Comparison of ENCODE assay signal across 9 mouse cellular contexts in the genomic region with DNA sequence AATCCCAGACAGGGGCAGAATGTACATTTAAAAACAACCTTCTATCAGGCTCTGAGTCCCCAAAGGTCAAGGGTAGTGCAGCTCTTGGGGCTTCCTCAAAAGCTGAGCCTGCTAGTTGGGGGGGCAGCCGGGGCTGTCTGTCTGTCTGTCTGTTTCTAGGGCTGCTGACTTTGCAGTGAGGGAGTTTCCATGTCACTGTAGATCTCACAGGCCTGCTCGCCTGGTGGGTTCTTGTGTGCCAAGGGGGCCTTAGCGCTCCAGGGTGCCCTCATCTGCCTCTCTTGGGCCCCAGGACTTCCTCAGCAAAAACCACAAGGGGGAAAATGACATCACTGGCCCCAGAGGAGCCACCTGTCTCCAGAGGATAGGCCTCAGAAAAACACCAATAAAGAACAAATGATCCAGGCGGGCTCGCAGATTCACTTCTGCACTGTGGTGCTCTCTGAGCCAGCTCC. TPM values are rescaled to one million over a fixed set of nuclear protein-coding genes. Genes with fewer than 3 reads are reported as not detected.
DNase-seq lines count a peak whose midpoint lies in the region; ATAC-seq lines count a peak whose summit lies in the region.
"Had no signal": no experiment of that assay in that cellular context is flagged by ENCODE, and none has a peak within 500 bp of the region (broad histone marks: within the 10 kb centered on the region; RNA-seq: fewer than 3 reads in every experiment).

No protein-coding gene starts in this region.

- peaks cover 62% of the 10 kb centered on the region for H3K4me1 ChIP-seq in hindbrain, embryonic 13.5 days (replicated peaks)
- peaks cover 19% of the 10 kb centered on the region for H3K4me1 ChIP-seq in hindbrain, embryonic 16.5 days (ENCODE audit: control insufficient read depth, insufficient read depth, low read depth, low read length)
- H3K4me1 ChIP-seq in kidney, embryonic 15.5 days = no peaks in the 10 kb centered on the region
- H3K4me1 ChIP-seq: lung, embryonic 15.5 days had no signal

- WGBS in hindbrain, embryonic 13.5 days = 89% methylated on average over 5 of the region's 5 CpGs
- 83% methylated on average over 5 of the region's 5 CpGs for WGBS in hindbrain, embryonic 16.5 days
- 79% methylated on average over 5 of the region's 5 CpGs for WGBS in kidney, embryonic 15.5 days

- DNase-seq in CD8-positive naive resting alpha-beta T cell, adult 2 months (ENCODE audit: low read depth in 2 of 2, low spot score in 2 of 2) = peak; percentile 27 to 42
- DNase-seq in spleen, postnatal 4 days (ENCODE audit: low spot score in 2 of 2) = peak; percentile 64 to 77
- no peak for DNase-seq in heart, adult 11 months
- no peak for DNase-seq in heart, adult 9 months (ENCODE audit: low spot score in 2 of 2)

- no peak overlapping the region for H3K4me3 ChIP-seq in hindbrain, embryonic 13.5 days
- no peak overlapping the region for H3K4me3 ChIP-seq in hindbrain, embryonic 16.5 days (ENCODE audit: low read length)
- H3K4me3 ChIP-seq in kidney, embryonic 15.5 days (replicated peaks) = no peak overlapping the region
- H3K4me3 ChIP-seq: lung, embryonic 15.5 days had no signal

- H3K9ac ChIP-seq in hindbrain, embryonic 13.5 days = peak overlapping the region; percentile 29; the same call in 1 of the 2 replicates
- no peak overlapping the region for H3K9ac ChIP-seq in hindbrain, embryonic 16.5 days (ENCODE audit: low read depth, low read length)
- H3K9ac ChIP-seq in kidney, embryonic 15.5 days = no peak overlapping the region
- H3K9ac ChIP-seq: lung, embryonic 15.5 days had no signal

- H3K36me3 ChIP-seq in hindbrain, embryonic 13.5 days = peaks cover 71% of the 10 kb centered on the region
- H3K36me3 ChIP-seq in hindbrain, embryonic 16.5 days (ENCODE audit: control insufficient read depth, insufficient read depth, low read length) = peaks cover 25% of the 10 kb centered on the region
- peaks cover 73% of the 10 kb centered on the region for H3K36me3 ChIP-seq in kidney, embryonic 15.5 days

- H3K4me2 ChIP-seq in hindbrain, embryonic 13.5 days = no peak overlapping the region
- no peak overlapping the region for H3K4me2 ChIP-seq in hindbrain, embryonic 16.5 days (ENCODE audit: low read length)
- H3K4me2 ChIP-seq in kidney, embryonic 15.5 days = no peak overlapping the region
- H3K4me2 ChIP-seq: lung, embryonic 15.5 days had no signal

- H3K9me3 ChIP-seq in hindbrain, embryonic 13.5 days = no peaks in the 10 kb centered on the region
- no peaks in the 10 kb centered on the region for H3K9me3 ChIP-seq in hindbrain, embryonic 16.5 days (ENCODE audit: control insufficient read depth, low read length)
- no peaks in the 10 kb centered on the region for H3K9me3 ChIP-seq in kidney, embryonic 15.5 days (replicated peaks)
- H3K9me3 ChIP-seq: lung, embryonic 15.5 days had no signal

- no peak overlapping the region; the same call in 1 of the 2 replicates for H3K27ac ChIP-seq in hindbrain, embryonic 13.5 days
- no peak overlapping the region; the same call in 1 of the 2 replicates for H3K27ac ChIP-seq in hindbrain, embryonic 16.5 days (ENCODE audit: low read depth, low read length)
- no peak overlapping the region for H3K27ac ChIP-seq in kidney, embryonic 15.5 days
- H3K27ac ChIP-seq: lung, embryonic 15.5 days had no signal

- no peak for ATAC-seq in hindbrain, embryonic 13.5 days (ENCODE audit: low FRiP score)
- ATAC-seq in hindbrain, embryonic 16.5 days = no peak
- peak; percentile 84 for ATAC-seq in granulocyte monocyte progenitor cell, adult 5-6 weeks (replicated peaks; ENCODE audit: poor library complexity, severe bottlenecking)
- ATAC-seq in kidney, embryonic 15.5 days (replicated peaks; ENCODE audit: low FRiP score) = no peak

- H3K27me3 ChIP-seq in hindbrain, embryonic 13.5 days = no peaks in the 10 kb centered on the region
- no peaks in the 10 kb centered on the region for H3K27me3 ChIP-seq in hindbrain, embryonic 16.5 days (replicated peaks; ENCODE audit: control insufficient read depth, insufficient read depth, low read length)
- no peaks in the 10 kb centered on the region for H3K27me3 ChIP-seq in kidney, embryonic 15.5 days
- H3K27me3 ChIP-seq: lung, embryonic 15.5 days had no signal

RNA-seq across cellular contexts. Expression of gene Ptprs, which starts 32.9 kb away (rescaled TPM):
- 273 TPM in 2 replicates for polyA plus RNA-seq in hindbrain, embryonic 13.5 days (2015; fragmentation: Nextera tagmentation; extraction: Ambion mirVana)
- 229 and 264 TPM in 2 replicates for polyA plus RNA-seq in hindbrain, embryonic 16.5 days (2015; fragmentation: Nextera tagmentation; extraction: Ambion mirVana)
- 62.2 and 73.5 TPM in 2 replicates for total RNA-seq in granulocyte monocyte progenitor cell, adult 5-6 weeks (2014; fragmentation: Nextera tagmentation)
- total RNA-seq in granulocyte monocyte progenitor cell, adult 5-6 weeks (2017) = 45.1 and 59.2 TPM in 2 replicates
- 81.5 and 95.6 TPM in 2 replicates for polyA plus RNA-seq in kidney, embryonic 15.5 days (2015; fragmentation: Nextera tagmentation; extraction: Ambion mirVana)

Comparison
In these comparisons a context has a peak if more than half of its experiments do, and no peak if none do; other contexts are left out.
1. DNase-seq: peak in CD8-positive naive resting alpha-beta T cell, adult 2 months (2 of 2) and spleen, postnatal 4 days (2 of 2); none in heart, adult 11 months (single experiment) and heart, adult 9 months (0 of 2).